Mouse (Mus musculus) ovary, postnatal 10 days (tissue): Measurements from ENCODE around the gene Apol7b.

Source experiments
- DNase-seq: peaks from one replicate; pipeline ENCODE4 v3.0.0; 2022; ENCODE audit warnings: low spot score

The Apol7b gene

DNA sequence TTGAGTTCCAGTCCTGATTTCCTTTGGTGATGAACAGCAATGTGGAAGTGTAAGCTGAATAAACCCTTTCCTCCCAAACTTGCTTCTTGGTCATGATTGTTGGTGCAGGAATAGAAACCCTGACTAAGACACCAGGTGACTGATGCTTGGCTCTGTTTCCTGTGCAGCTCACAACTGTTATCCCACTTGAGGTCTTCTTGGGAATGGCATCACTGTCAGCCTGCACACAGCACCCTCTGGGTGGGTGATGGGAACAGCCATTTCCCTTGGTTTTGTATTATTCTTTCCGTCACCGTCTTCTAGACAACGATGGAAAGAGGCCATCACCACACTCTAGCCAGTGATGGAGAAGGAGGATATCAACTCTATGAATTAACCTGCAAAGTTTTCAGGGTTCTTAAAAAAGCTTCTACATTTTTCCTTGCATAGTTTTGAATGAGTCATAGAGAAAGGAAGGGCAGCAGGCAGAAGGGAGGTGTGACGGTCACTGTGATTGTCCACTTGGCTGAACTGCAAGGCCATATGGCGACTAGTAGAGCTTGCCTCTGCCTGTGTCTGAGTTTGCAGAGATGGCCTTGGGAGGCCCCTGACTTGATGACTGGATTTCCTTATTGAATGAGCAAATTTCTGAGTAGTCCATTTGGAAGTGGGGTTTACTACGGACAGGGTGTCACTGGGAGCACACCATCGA lies 62.8 kb downstream of the Apol7b start:
- no peak for DNase-seq

DNA sequence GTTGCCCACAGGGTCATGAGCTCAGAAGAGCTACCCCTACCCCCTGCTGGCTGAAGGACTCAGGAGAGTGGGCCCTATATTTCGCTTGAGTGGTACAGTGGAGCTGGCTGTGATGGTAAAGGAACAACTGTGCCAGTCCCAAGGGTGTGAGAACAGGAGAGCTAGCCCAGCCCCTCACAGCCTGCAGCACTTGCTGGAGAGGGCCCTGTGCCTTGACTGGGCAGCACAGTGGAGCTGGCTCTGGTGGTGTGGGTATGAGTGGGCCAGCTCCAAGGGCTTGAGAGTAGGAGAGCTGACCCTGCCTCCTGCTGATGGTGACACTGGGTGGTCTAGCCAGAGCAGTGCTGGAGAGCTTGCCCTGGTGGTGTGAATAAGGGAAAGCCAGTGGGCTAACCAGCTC lies 64.4 kb downstream of the Apol7b start:
- no peak for DNase-seq

DNA sequence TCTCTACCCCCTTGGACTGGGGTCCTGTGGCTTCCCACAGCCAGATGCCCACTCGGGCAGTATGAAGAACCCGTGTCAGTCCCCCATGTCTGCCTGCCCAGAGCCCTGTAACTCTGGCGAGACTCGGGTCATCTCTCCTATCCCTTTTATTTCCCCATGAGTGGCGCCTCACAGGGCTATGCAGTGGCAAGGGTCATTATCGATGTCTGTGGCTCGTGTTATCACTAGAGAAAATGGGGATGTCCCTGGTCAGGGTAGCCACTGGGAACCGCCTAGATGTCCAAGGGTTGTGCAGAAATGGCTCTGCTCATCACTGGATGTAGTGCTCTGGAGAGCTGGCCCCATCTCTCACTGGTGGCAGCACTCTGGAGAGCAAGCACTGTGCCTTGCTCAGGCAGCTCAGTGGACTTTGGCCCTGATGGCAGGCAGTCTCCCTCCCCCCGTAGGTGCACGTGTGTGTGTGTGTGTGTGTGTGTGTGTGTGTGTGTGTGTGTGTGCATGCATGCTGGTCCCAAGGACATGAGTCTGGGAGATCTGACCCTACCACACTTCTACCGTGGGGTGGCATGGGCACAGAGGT lies 64.9 kb downstream of the Apol7b start:
- no peak for DNase-seq

DNA sequence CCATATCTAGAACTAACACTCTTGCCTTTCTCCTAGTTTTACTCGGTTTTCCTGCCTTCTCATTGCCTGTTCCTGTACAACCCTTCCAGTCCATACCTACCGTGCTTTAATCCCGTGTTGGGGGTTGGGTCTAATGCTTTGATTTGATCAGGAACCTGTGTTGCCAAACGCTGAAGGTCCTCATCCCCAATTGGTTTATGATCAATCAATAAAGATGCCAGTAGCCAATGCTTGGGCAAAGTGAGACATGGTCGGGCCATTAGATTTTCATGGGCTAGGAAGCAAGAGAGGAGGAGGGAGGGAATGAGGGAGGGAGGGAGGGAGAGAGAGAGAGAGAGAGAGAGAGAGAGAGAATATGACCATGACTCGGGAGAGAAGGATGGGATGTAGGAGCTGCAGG lies 65.8 kb downstream of the Apol7b start:
- DNase-seq, result no peak

DNA sequence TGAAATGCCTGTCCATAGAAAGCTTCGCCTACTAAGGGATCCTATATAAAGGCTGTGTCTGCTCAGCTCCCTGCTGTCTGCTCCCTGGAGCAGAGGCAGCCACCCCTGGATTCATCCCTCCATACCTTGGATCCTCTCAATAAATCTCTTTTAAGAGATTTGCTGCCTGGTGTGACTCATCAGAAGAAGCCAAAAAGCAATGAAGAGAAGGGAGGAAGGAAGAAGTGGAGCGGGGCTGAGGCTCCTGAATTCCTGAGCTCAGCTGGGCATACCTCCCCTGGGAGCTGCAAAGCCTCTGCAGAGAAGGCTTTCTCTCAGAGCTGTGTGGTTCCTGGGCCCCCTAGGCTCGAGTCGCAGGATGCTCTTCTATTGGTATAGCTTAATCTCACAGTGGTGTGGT lies 67.4 kb downstream of the Apol7b start:
- DNase-seq, result no peak

DNA sequence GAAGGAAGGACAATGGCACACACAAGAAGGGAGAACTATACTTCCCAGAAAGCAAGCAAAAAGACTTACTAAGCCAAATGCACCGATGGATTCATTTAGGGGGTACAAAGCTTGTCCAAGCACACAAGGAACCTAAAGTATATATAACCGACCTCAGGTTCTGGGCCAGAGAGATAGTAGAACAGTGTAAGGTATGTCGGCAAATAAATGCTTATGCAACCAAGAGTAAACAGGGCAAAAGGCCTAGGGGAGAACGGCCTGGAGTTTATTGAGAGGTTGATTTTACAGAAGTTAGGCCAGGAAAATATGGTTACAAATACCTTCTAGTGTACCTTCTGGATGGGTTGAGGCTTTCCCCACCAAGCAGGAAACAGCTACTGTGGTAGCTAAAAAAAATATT lies 69.9 kb downstream of the Apol7b start:
- no peak for DNase-seq

DNA sequence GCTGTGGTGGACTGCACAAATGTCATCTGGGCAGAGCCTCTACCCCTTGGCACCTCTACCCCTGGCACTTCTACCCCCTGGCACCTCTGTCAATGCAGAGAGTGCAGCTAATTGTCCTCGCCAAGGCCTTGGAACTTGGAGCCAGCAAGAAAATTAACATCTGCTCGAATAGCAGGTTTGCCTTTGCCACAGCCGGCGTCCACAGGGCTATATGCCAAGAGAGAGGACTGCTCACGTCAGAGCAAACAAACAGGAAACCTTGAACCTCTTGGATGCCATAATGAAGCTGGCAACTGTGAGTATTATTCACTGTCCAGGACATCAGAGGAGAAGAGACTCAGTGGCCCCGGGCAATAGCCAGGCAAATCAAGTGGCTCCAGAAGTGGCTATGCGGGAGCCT lies 70.4 kb downstream of the Apol7b start:
- DNase-seq, result no peak
